Mouse (Mus musculus): ENCODE data around the gene Dmrta1. TPM values are rescaled to one million over a fixed set of nuclear protein-coding genes. Genes with fewer than 3 reads are reported as not detected.
"Not testable (repeated sequence)": the region's sequence is repeated elsewhere in the genome, so short reads cannot be mapped to it uniquely, and the experiment has no call there.

Dmrta1 gene
- 0.19 and 0.30 TPM in 2 replicates for polyA plus RNA-seq (2012; rRNA removed)

GRCm38 (mm10) chr4:89679195-89679594 lies at the start of gene Dmrta1:
TSS of gene Dmrta1 (plus strand) at chr4:89679436.
- no peak for DNase-seq (ENCODE audit: extremely low spot score in 1 of 2, low spot score in 1 of 2)

- no peak for DNase-seq (ENCODE audit: extremely low spot score in 1 of 2, low spot score in 1 of 2)
These were observed 48.7 kb upstream of the Dmrta1 start for GRCm38 (mm10) chr4:89630374-89631079.

- no peak for DNase-seq (ENCODE audit: extremely low spot score in 1 of 2, low spot score in 1 of 2)
These were observed 47.7 kb upstream of the Dmrta1 start for GRCm38 (mm10) chr4:89631560-89631959.

GRCm38 (mm10) chr4:89638651-89639050 lies 40.6 kb upstream of the Dmrta1 start:
- DNase-seq (ENCODE audit: extremely low spot score in 1 of 2, low spot score in 1 of 2): no peak

- DNase-seq (ENCODE audit: extremely low spot score in 1 of 2, low spot score in 1 of 2): no peak
These were observed 34.8 kb upstream of the Dmrta1 start for GRCm38 (mm10) chr4:89644235-89645115.

GRCm38 (mm10) chr4:89650352-89651311 lies 28.6 kb upstream of the Dmrta1 start:
- DNase-seq (ENCODE audit: extremely low spot score in 1 of 2, low spot score in 1 of 2): no peak

- DNase-seq (ENCODE audit: extremely low spot score in 1 of 2, low spot score in 1 of 2): no peak
These were observed 27.9 kb upstream of the Dmrta1 start for GRCm38 (mm10) chr4:89651312-89651686.

- DNase-seq (ENCODE audit: extremely low spot score in 1 of 2, low spot score in 1 of 2): no peak
These were observed 27.5 kb upstream of the Dmrta1 start for GRCm38 (mm10) chr4:89651779-89652178.

- no peak for DNase-seq (ENCODE audit: extremely low spot score in 1 of 2, low spot score in 1 of 2)
These were observed 15.8 kb upstream of the Dmrta1 start for GRCm38 (mm10) chr4:89663406-89663805.

GRCm38 (mm10) chr4:89674711-89675110 lies 4.5 kb upstream of the Dmrta1 start:
- DNase-seq (ENCODE audit: extremely low spot score in 1 of 2, low spot score in 1 of 2): no peak

- no peak for DNase-seq (ENCODE audit: extremely low spot score in 1 of 2, low spot score in 1 of 2)
These were observed 1.3 kb upstream of the Dmrta1 start for GRCm38 (mm10) chr4:89677903-89678302.

- DNase-seq (ENCODE audit: extremely low spot score in 1 of 2, low spot score in 1 of 2): no peak
These were observed 523 bp upstream of the Dmrta1 start for GRCm38 (mm10) chr4:89678713-89679112.

GRCm38 (mm10) chr4:89687961-89688803 lies 8.9 kb downstream of the Dmrta1 start:
- DNase-seq (ENCODE audit: extremely low spot score in 1 of 2, low spot score in 1 of 2): no peak

GRCm38 (mm10) chr4:89688804-89689497 lies 9.7 kb downstream of the Dmrta1 start:
- no peak for DNase-seq (ENCODE audit: extremely low spot score in 1 of 2, low spot score in 1 of 2)

GRCm38 (mm10) chr4:89691936-89692335 lies 12.7 kb downstream of the Dmrta1 start:
- DNase-seq (ENCODE audit: extremely low spot score in 1 of 2, low spot score in 1 of 2): no peak

GRCm38 (mm10) chr4:89692780-89693179 lies 13.5 kb downstream of the Dmrta1 start:
- DNase-seq (ENCODE audit: extremely low spot score in 1 of 2, low spot score in 1 of 2): peak in 1 of 2 experiments; percentile 38

- DNase-seq (ENCODE audit: extremely low spot score in 1 of 2, low spot score in 1 of 2): no peak
These were observed 16.4 kb downstream of the Dmrta1 start for GRCm38 (mm10) chr4:89695589-89695988.

- no peak for DNase-seq (ENCODE audit: extremely low spot score in 1 of 2, low spot score in 1 of 2)
These were observed 18.7 kb downstream of the Dmrta1 start for GRCm38 (mm10) chr4:89697951-89698350.

- DNase-seq (ENCODE audit: extremely low spot score in 1 of 2, low spot score in 1 of 2): not testable (repeated sequence)
These were observed 44.4 kb downstream of the Dmrta1 start for GRCm38 (mm10) chr4:89723526-89724190.

Data from frontal cortex, adult 2 months (tissue).